19 mouse cellular contexts compared by ENCODE assay signal in genomic region chr2:162078571-162079280, GRCm38 (mm10).
DNase-seq lines count a peak whose midpoint lies in the region; ATAC-seq lines count a peak whose summit lies in the region.
"Had no signal": no experiment of that assay in that cellular context is flagged by ENCODE, and none has a peak within 500 bp of the region (broad histone marks: within the 10 kb centered on the region; RNA-seq: fewer than 3 reads in every experiment).

No protein-coding gene starts in this region.

- DNase-seq in cerebellum, adult 9-11 months: peak; percentile 4
- no peak for DNase-seq in cerebellum, adult 8-10 months
- DNase-seq in layer of hippocampus, adult 11-12 months (ENCODE audit: low spot score): peak; percentile 14
- DNase-seq in layer of hippocampus, postnatal 10 days (ENCODE audit: low spot score in 2 of 2): no peak
- peak; percentile 29 to 36 for DNase-seq in right cerebral cortex, postnatal 10 days (ENCODE audit: low spot score in 2 of 2)
- DNase-seq in right cerebral cortex, adult 2 months (ENCODE audit: low spot score in 2 of 2): no peak
- DNase-seq in lung, postnatal 10 days: no peak
- DNase-seq: adrenal gland, postnatal 14 days; gastrocnemius, postnatal 14 days; heart, adult 18-20 months; heart, postnatal 14 days; kidney, adult 18-20 months; kidney, postnatal 4 days; liver, postnatal 0 days; thymus, adult 2 months had no signal

- no peak for ATAC-seq in megakaryocyte progenitor cell, adult 5-6 weeks (replicated peaks; ENCODE audit: poor library complexity)
- ATAC-seq: forebrain, embryonic 15.5 days; inflammation-experienced regulatory T-cells, adult 6 months; liver, postnatal 0 days; lung, postnatal 0 days had no signal

Comparison
In these comparisons a context has a peak if more than half of its experiments do, and no peak if none do; other contexts are left out.
1. DNase-seq: peak in cerebellum, adult 9-11 months (single experiment), layer of hippocampus, adult 11-12 months (single experiment) and right cerebral cortex, postnatal 10 days (2 of 2); none in cerebellum, adult 8-10 months (single experiment), layer of hippocampus, postnatal 10 days (0 of 2), right cerebral cortex, adult 2 months (0 of 2) and lung, postnatal 10 days (single experiment).